Mouse (Mus musculus) midbrain, embryonic 10.5 days (tissue): ENCODE results near the gene Zfp36l2. TPM values are rescaled to one million over a fixed set of nuclear protein-coding genes. Genes with fewer than 3 reads are reported as not detected.
A peak's percentile ranks its signal among the peaks of the same experiment; 100 is the strongest.
"Not testable (repeated sequence)": the region's sequence is repeated elsewhere in the genome, so short reads cannot be mapped to it uniquely, and the experiment has no call there.

Experiments
- DNase-seq: peaks from one replicate; pipeline ENCODE4 v3.0.0-alpha.2; 2017; ENCODE audit warnings: low spot score
- H3K27ac ChIP-seq: fragments of 300-500 bp; sonication (generic); replicated peaks from 2 replicates; pipeline ENCODE4 v1.5.1; 2016; ENCODE audit warnings: mild to moderate bottlenecking
- H3K27me3 ChIP-seq: fragments of 300-500 bp; sonication (generic); 2 replicates; pipeline ENCODE4 v1.6.1; 2016; ENCODE audit warnings: low read depth, mild to moderate bottlenecking; ENCODE audit not compliant: poor library complexity, severe bottlenecking
- H3K36me3 ChIP-seq: fragments of 300-500 bp; sonication (generic); 2 replicates; pipeline ENCODE4 v1.6.1; 2016; ENCODE audit warnings: mild to moderate bottlenecking, moderate library complexity
- H3K4me1 ChIP-seq: fragments of 300-500 bp; sonication (generic); 2 replicates; pipeline ENCODE4 v1.6.1; 2016
- H3K4me3 ChIP-seq: fragments of 300-500 bp; sonication (generic); 2 replicates; pipeline ENCODE4 v1.5.1; 2016; ENCODE audit warnings: mild to moderate bottlenecking, moderate library complexity
- H3K9me3 ChIP-seq: fragments of 300-500 bp; sonication (generic); replicated peaks from 2 replicates; pipeline ENCODE4 v1.6.1; 2016; ENCODE audit warnings: mild to moderate bottlenecking
- WGBS: fragments of 180-500 bp; shearing (Covaris S2); methylation state at CpG from one replicate; pipeline ENCODE4 v1.1.7; 2016; 5-methylcytosine and 5-hydroxymethylcytosine counted together
- polyA plus RNA-seq: library from polyadenylated mRNA; unstranded; fragments of >200 nt; fragmentation: Nextera tagmentation; extraction: Ambion mirVana; gene quantifications from 2 replicates; pipeline ENCODE4 v1.2.1, GENCODE M21; 2016

Zfp36l2 gene
- polyA plus RNA-seq, 1 experiment from 2014 or later: 7.8 TPM

- Histone ChIP-seq H3K4me3 (no peak overlapping the region), H3K27ac (no peak overlapping the region), H3K4me1 (peaks cover 27% of the 10 kb centered on the region), H3K9me3 (no peaks in the 10 kb centered on the region), H3K27me3 (peaks cover 9% of the 10 kb centered on the region; the same call in 1 of the 2 replicates), H3K36me3 (peaks cover 21% of the 10 kb centered on the region)
- WGBS: 92% methylated on average over 4 of the region's 4 CpGs
- DNase-seq: no peak
Observed at GRCm38 (mm10) chr17:84191946-84192345, 4.2 kb upstream of the Zfp36l2 start.

DNA sequence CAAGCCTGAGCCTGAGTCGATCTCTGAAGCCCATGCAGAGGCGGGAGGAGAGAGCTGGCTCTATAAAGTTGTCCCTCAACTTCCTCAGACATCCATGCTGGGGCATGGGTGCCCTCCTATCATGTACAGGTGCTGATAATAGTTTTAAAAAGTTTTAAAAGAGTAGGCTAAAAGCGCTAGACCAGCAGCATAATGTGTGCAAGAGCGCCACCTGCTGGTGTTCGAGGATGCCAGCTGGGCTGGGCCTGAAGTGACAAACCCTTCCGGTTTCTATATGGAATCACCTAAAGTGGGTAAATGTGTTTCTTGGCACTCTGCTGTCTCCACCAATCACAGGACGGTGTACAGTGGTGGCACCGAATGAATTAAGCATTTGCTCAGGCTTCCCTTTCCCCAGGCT, 3.1 kb upstream of the Zfp36l2 start:
- WGBS: 32% methylated on average over 8 of the region's 8 CpGs
- peaks cover 31% of the 10 kb centered on the region for H3K36me3 ChIP-seq

DNA sequence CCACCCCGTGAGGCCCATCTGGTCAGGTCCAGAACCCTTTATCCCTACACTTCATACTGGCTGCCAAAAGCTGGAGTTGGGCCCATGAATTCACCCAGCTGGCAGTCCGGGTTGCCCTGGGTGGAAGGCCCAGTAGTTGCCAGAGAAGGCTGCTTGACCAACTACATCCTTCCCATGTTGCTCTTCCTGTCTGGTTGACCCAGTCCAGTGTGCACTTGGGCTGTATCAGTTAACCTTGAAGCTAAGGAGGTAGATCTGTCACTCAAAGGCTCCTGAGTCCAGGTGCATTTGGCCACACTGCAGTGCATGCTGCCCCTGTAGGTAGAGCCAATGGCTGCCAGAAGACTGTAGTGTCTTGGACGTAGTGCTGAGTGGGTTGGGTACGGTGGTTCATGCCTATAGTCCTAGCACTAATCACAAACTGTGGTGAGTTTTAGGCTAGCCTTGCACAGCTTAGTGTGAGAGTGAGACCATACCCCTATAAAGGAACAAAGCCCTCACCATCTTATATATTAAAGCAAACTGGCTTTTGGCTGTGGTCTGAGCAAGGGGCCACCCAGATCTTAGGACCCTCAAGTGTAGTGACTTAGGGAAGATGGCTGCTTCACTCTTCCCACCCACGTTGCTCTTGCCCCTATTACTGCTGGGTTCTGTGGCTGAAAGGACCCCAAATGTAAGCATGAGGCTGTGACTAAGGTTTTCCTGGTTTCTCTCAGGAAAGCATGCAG, 1.5 kb upstream of the Zfp36l2 start:
- peak overlapping the region; percentile 74 for H3K4me3 ChIP-seq
- H3K36me3 ChIP-seq: peaks cover 42% of the 10 kb centered on the region
- H3K27me3 ChIP-seq: peaks cover 9% of the 10 kb centered on the region; the same call in 1 of the 2 replicates
- peaks cover 46% of the 10 kb centered on the region for H3K4me1 ChIP-seq
- peak overlapping the region; percentile 98 for H3K27ac ChIP-seq
- DNase-seq: no peak
- no peaks in the 10 kb centered on the region for H3K9me3 ChIP-seq
- 76% methylated on average over 5 of the region's 5 CpGs for WGBS

More for the DNA sequence above, 3.1 kb upstream of the Zfp36l2 start:
- DNase-seq: peak; percentile 78
- Histone ChIP-seq H3K27me3 (peaks cover 9% of the 10 kb centered on the region; the same call in 1 of the 2 replicates), H3K4me3 (no peak overlapping the region), H3K9me3 (no peaks in the 10 kb centered on the region), H3K4me1 (peaks cover 38% of the 10 kb centered on the region), H3K27ac (no peak overlapping the region; the same call in 1 of the 2 replicates)

DNA sequence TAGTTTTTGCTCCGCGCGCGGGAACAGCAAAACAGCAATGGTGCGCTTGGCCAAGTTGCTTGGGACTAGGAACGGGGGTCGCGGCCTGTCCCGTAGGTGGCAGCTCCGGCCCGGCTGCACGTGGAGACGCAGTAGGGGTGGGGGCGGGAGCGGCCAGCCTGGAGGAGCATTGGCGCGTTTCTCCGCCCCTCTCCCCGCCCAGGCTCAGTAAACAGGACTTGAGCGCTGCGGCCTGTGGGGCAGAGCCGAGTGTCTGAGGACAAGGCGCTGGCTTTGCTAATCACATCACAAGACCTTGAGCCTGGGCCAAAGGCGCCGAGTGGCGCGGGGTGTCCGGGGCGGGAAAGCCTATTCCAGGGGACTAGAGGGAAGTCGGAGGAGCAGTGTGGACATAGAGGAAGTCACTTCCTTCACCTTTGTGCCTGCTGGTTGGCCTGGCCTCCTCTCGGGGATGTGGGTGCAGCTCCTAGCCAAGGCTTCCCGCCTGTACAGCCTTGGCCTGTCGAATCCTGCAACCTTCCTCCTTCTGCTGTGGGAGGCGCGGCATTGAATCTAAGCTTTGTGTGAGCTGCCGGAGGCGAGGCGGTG, 721 bp upstream of the Zfp36l2 start:
- Histone ChIP-seq H3K9me3 (no peaks in the 10 kb centered on the region), H3K4me3 (peak overlapping the region; percentile 74), H3K4me1 (peaks cover 49% of the 10 kb centered on the region), H3K27ac (peak overlapping the region; percentile 98), H3K27me3 (peaks cover 9% of the 10 kb centered on the region; the same call in 1 of the 2 replicates), H3K36me3 (peaks cover 42% of the 10 kb centered on the region)
- peak; percentile 91 for DNase-seq
- 2% methylated on average over 38 of the region's 38 CpGs for WGBS

DNA sequence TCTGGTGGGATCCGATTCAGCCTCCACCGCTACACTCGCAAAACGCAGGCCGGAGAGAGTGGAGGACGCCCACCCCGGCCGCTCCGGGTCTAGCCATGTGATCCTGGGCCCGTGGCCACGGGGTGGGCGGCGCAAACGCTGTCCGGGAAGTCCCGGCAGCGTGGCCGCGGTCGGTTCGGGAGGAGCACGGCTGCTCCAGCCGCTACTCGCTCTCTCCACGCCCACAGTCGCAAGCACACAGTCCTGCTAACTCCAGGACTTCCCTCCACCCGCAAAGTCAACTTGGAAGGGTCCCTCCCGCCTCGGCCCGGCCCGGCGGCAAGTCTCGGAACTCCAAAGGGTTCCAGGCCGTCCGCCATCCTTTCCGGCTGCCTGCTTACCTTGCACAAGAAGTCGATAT, 483 bp downstream of the Zfp36l2 start:
- DNase-seq, H3K9me3 ChIP-seq, H3K27me3 ChIP-seq: not testable (repeated sequence)
- Histone ChIP-seq H3K4me1 (peaks cover 62% of the 10 kb centered on the region), H3K27ac (peak overlapping the region; percentile 98), H3K36me3 (peaks cover 35% of the 10 kb centered on the region), H3K4me3 (peak overlapping the region; percentile 95)
- WGBS: 0% methylated on average over 16 of the region's 37 CpGs

DNA sequence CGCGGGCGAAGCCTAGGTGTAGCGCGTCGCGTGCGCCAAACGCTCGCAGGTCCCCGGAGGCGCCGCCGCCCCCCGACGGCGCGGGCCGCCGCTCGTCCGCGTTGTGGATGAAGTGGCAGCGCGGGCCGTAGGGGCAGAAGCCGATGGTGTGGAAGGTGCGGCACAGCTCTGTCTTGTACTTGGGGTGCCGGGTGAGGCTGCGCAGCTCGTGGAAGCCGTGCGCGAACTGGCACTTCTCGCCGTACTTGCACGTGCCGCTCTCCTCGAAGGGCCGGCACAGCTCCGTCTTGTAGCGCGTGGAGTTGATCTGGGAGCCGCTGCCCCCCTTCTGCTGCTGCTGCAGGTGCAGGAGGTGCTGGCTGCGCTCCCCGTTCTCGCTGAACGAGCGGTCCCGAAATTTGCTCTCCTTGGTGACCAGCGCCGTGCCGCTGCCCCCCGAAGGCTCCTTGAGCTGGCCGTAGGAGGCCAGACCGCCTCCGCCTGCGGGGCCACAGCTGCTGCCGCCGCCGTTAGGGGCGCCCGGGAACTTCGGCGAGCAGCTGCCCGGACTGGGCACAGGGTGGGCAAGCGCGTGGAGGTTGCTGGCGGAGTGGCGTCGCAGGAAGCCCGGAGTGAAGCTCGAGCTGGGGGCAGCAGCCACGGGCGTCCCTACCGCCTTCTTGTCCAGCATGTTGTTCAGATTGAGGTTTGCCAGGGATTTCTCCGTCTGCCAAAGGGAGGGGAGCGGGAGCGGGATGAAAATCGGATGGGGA, 1.1 kb downstream of the Zfp36l2 start:
- no peaks in the 10 kb centered on the region for H3K9me3 ChIP-seq
- H3K27me3 ChIP-seq: peaks cover 9% of the 10 kb centered on the region; the same call in 1 of the 2 replicates
- peaks cover 29% of the 10 kb centered on the region for H3K36me3 ChIP-seq
- DNase-seq: peak; percentile 74
- under 1% methylated on average over 80 of the region's 80 CpGs for WGBS
- H3K27ac ChIP-seq: peak overlapping the region; percentile 94
- H3K4me1 ChIP-seq: peaks cover 68% of the 10 kb centered on the region
- peak overlapping the region; percentile 95 for H3K4me3 ChIP-seq

DNA sequence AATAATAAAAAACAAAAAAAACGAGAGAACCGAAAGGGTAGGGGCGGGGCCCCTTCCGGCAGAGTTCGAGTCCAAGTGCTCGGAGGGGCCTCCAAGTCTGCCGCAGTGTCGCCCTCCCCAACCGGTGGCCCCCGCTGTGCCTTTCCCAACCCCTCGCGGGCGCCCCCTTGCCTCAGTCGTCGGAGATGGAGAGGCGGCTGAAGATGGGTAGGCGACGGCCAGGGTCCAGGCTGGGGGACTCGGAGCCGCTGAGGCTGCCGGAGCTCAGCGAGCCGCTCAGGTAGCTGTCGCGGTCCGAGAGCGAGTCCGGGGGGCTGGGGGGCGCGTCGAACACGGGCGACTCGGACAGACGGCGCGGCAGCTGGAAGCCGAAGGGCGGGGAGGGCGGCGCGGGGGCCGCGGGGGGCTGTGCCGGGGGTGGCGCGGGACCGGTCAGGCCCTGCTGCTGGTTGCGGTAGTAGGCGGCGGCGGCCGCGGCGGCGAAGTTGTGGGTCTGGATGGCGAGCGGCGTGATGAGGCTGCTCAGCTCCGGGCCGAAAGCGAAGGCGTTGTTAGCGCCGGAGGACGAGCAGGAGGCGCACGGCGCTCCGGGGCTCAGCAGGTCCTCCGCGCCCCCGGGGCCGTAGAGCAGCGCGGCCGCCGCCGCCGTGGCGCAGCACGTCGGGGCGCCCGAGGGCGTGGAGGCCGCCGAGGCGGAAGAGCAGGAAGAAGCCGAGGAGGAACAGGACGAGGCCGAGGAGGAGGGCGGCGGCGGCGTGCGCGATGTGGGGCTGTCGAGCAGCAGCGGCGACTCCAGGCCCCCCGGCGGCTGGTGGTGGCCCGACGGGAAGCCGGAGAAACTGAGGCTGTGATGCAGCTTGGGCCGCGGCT, 1.9 kb downstream of the Zfp36l2 start:
- Histone ChIP-seq H3K27me3 (peaks cover 9% of the 10 kb centered on the region; the same call in 1 of the 2 replicates), H3K9me3 (no peaks in the 10 kb centered on the region), H3K36me3 (peaks cover 25% of the 10 kb centered on the region), H3K4me1 (peaks cover 74% of the 10 kb centered on the region), H3K4me3 (peak overlapping the region; percentile 95), H3K27ac (peak overlapping the region; percentile 94)
- peak; percentile 74 for DNase-seq
- 1% methylated on average over 98 of the region's 108 CpGs for WGBS

- DNase-seq: peak; percentile 41
- peaks cover 74% of the 10 kb centered on the region for H3K4me1 ChIP-seq
Observed at GRCm38 (mm10) chr17:84185011-84185411, 2.7 kb downstream of the Zfp36l2 start.

GRCm38 (mm10) chr17:84183291-84183781, 4.4 kb downstream of the Zfp36l2 start:
- no peaks in the 10 kb centered on the region for H3K27me3 ChIP-seq
- peak overlapping the region; percentile 39 for H3K4me3 ChIP-seq
- peak; percentile 85 for DNase-seq
- no peaks in the 10 kb centered on the region for H3K9me3 ChIP-seq
- peak overlapping the region; percentile 79 for H3K27ac ChIP-seq
- H3K36me3 ChIP-seq: peaks cover 21% of the 10 kb centered on the region
- H3K4me1 ChIP-seq: peaks cover 59% of the 10 kb centered on the region
- 6% methylated on average over 12 of the region's 12 CpGs for WGBS

More at GRCm38 (mm10) chr17:84185011-84185411, 2.7 kb downstream of the Zfp36l2 start:
- H3K27me3 ChIP-seq: peaks cover 4% of the 10 kb centered on the region; the same call in 1 of the 2 replicates
- 10% methylated on average over 7 of the region's 7 CpGs for WGBS
- peak overlapping the region; percentile 94 for H3K27ac ChIP-seq
- H3K36me3 ChIP-seq: peaks cover 21% of the 10 kb centered on the region
- peak overlapping the region; percentile 95 for H3K4me3 ChIP-seq
- no peaks in the 10 kb centered on the region for H3K9me3 ChIP-seq

- H3K4me3 ChIP-seq: peak overlapping the region; percentile 39
- H3K27me3 ChIP-seq: no peaks in the 10 kb centered on the region
- H3K36me3 ChIP-seq: peaks cover 21% of the 10 kb centered on the region
- H3K4me1 ChIP-seq: peaks cover 59% of the 10 kb centered on the region
- WGBS: 42% methylated on average over 15 of the region's 16 CpGs
- DNase-seq: peak; percentile 51
- H3K9me3 ChIP-seq: no peaks in the 10 kb centered on the region
- H3K27ac ChIP-seq: peak overlapping the region; percentile 79
Observed at GRCm38 (mm10) chr17:84182311-84183271, 5.2 kb downstream of the Zfp36l2 start.
